Mouse (Mus musculus): ENCODE measurements at regions not wholly inside any gene's neighbourhood (a gene's known extent, or its start where the extent isn't known, plus 50 kb on each side); places are given as distances from the start of the nearest gene placed in this dataset.
"Not testable (repeated sequence)": the region's sequence is repeated elsewhere in the genome, so short reads cannot be mapped to it uniquely, and the experiment has no call there.

GRCm38 (mm10) chr2:162867516-162868029 is 63.8 kb upstream of the Srsf6 start:
- no peak for DNase-seq

- no peak for DNase-seq
These were observed 64.6 kb upstream of the Srsf6 start for GRCm38 (mm10) chr2:162866613-162867314.

- peak; percentile 48 for DNase-seq
These were observed 66.8 kb upstream of the Srsf6 start for GRCm38 (mm10) chr2:162864571-162864970.

GRCm38 (mm10) chr2:162854606-162855005 is 76.7 kb upstream of the Srsf6 start:
- DNase-seq: no peak

GRCm38 (mm10) chr2:162853576-162853975 is 77.8 kb upstream of the Srsf6 start:
- DNase-seq: peak; percentile 51

GRCm38 (mm10) chr2:162841761-162842160 is 89.6 kb upstream of the Srsf6 start:
- not testable (repeated sequence) for DNase-seq

- DNase-seq: no peak
These were observed 93.6 kb upstream of the Srsf6 start for GRCm38 (mm10) chr2:162837776-162838175.

- no peak for DNase-seq
These were observed 97.6 kb upstream of the Srsf6 start for GRCm38 (mm10) chr2:162833741-162834140.

GRCm38 (mm10) chr2:162818787-162819186 is 112.5 kb upstream of the Srsf6 start:
- peak; percentile 62 for DNase-seq

GRCm38 (mm10) chr2:162814205-162814604 is 117.1 kb upstream of the Srsf6 start:
- peak; percentile 35 for DNase-seq

GRCm38 (mm10) chr2:162807747-162808146 is 123.6 kb upstream of the Srsf6 start:
- DNase-seq: no peak

GRCm38 (mm10) chr2:162796528-162796927 is 134.8 kb upstream of the Srsf6 start:
- no peak for DNase-seq

- no peak for DNase-seq
These were observed 133.3 kb upstream of the Ptprt start for GRCm38 (mm10) chr2:162794285-162794684.

- peak; percentile 10 for DNase-seq
These were observed 130.6 kb upstream of the Ptprt start for GRCm38 (mm10) chr2:162791374-162792098.

- no peak for DNase-seq
These were observed 123.3 kb upstream of the Ptprt start for GRCm38 (mm10) chr2:162784176-162784813.

GRCm38 (mm10) chr2:162781599-162781998 is 120.7 kb upstream of the Ptprt start:
- no peak for DNase-seq

- DNase-seq: no peak
These were observed 115.6 kb upstream of the Ptprt start for GRCm38 (mm10) chr2:162776542-162776941.

GRCm38 (mm10) chr2:162772520-162772919 is 111.6 kb upstream of the Ptprt start:
- no peak for DNase-seq

- DNase-seq: no peak
These were observed 108.9 kb upstream of the Ptprt start for GRCm38 (mm10) chr2:162769711-162770428.

- DNase-seq: no peak
These were observed 103.1 kb upstream of the Ptprt start for GRCm38 (mm10) chr2:162764059-162764458.

GRCm38 (mm10) chr2:162740523-162740922 is 79.6 kb upstream of the Ptprt start:
- DNase-seq: no peak

GRCm38 (mm10) chr2:162735761-162736160 is 74.8 kb upstream of the Ptprt start:
- DNase-seq: no peak
